Mouse (Mus musculus): ENCODE data around the gene Srp14.

- TF ChIP-seq MYOG (IDR thresholded peaks at IDR 0.05; ENCODE audit: control insufficient read depth, extremely low read depth, insufficient read length): no peak
- no peak for TF ChIP-seq CTCF (IDR thresholded peaks at IDR 0.05; ENCODE audit: control insufficient read depth, insufficient read depth, insufficient read length)
- no peak for TF ChIP-seq FOSL1 (IDR thresholded peaks at IDR 0.05; ENCODE audit: insufficient read depth, low read length, poor library complexity, severe bottlenecking)
Observed at GRCm38 (mm10) chr2:118448181-118448580, 31.3 kb downstream of the Srp14 start.
